Mouse (Mus musculus) lung, postnatal 0 days (tissue): ENCODE results near the gene Prrc2c.
"Not testable (repeated sequence)": the region's sequence is repeated elsewhere in the genome, so short reads cannot be mapped to it uniquely, and the experiment has no call there.

Experiments used
- CTCF ChIP-seq: IDR thresholded peaks from 2 replicates; pipeline ENCODE4 v1.5.1; 2016; ENCODE audit warnings: antibody characterized with exemption, mild to moderate bottlenecking
- EP300 ChIP-seq: IDR thresholded peaks from 2 replicates; pipeline ENCODE4 v1.6.1; 2016; ENCODE audit warnings: antibody characterized with exemption, mild to moderate bottlenecking, control low read depth

DNA sequence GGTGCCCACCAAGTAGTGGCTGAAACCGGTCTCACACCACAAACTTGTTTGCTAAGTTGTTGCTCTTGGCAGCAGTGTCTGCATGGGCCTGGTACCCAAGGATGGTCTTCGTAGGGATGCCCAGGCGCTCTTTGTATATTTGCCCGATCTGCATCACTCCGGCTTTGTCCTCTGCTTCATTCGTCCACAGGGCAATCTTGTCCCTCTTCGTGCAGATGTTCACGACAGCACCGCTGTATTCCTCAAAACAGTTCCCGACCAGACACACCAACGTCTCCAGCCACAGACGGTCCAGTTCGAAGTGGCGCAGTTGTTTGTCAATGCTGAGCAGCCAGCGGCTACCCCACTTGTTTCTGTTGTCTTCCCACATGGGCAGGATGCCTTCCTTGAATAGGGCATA, 112.0 kb downstream of the Prrc2c start:
- not testable (repeated sequence) for TF ChIP-seq EP300, CTCF
